Mouse (Mus musculus): ENCODE data around the gene Tagap1.
"Not testable (repeated sequence)": the region's sequence is repeated elsewhere in the genome, so short reads cannot be mapped to it uniquely, and the experiment has no call there.

GRCm38 (mm10) chr17:7003392-7003791 lies 42.4 kb upstream of the Tagap1 start:
- not testable (repeated sequence) for TF ChIP-seq POLR2A (IDR thresholded peaks at IDR 0.05; ENCODE audit: control insufficient read depth, extremely low read depth, insufficient read depth, low read length, poor library complexity); CTCF (IDR thresholded peaks at IDR 0.05; ENCODE audit: borderline replicate concordance, control insufficient read depth, extremely low read depth, insufficient read depth, low read length, poor library complexity)
